Mouse (Mus musculus) G1E-ER4 (cell line): ENCODE measurements around the gene Cinp. TPM values are rescaled to one million over a fixed set of nuclear protein-coding genes. Genes with fewer than 3 reads are reported as not detected.

Experiments
- GATA1 ChIP-seq: IDR thresholded peaks from one replicate; pipeline ENCODE4 v1.8.0; 2012; ENCODE audit warnings: low read length, inconsistent platforms
- polyA plus RNA-seq: library from polyadenylated mRNA; stranded (reverse); fragments of >175 nt; gene quantifications from 2 replicates; pipeline ENCODE4 v1.2.3, GENCODE M21; 2012

Cinp gene
- polyA plus RNA-seq, 1 experiment: 7.9 TPM

- no peak for TF ChIP-seq GATA1
Measured at GRCm38 (mm10) chr12:110871247-110871646, 17.7 kb downstream of the Cinp start.

- TF ChIP-seq GATA1: no peak
Measured at GRCm38 (mm10) chr12:110870107-110870506, 18.8 kb downstream of the Cinp start.

GRCm38 (mm10) chr12:110865989-110866388, 23.0 kb downstream of the Cinp start:
- TF ChIP-seq GATA1: no peak

GRCm38 (mm10) chr12:110865571-110865970, 23.4 kb downstream of the Cinp start:
- no peak for TF ChIP-seq GATA1

- TF ChIP-seq GATA1: no peak
Measured at GRCm38 (mm10) chr12:110864008-110864407, 24.9 kb downstream of the Cinp start.

GRCm38 (mm10) chr12:110861256-110861655, 27.7 kb downstream of the Cinp start:
- no peak for TF ChIP-seq GATA1

GRCm38 (mm10) chr12:110860293-110860692, 28.7 kb downstream of the Cinp start:
- TF ChIP-seq GATA1: no peak

- TF ChIP-seq GATA1: no peak
Measured at GRCm38 (mm10) chr12:110857196-110857595, 31.7 kb downstream of the Cinp start.

GRCm38 (mm10) chr12:110854786-110855737, 33.9 kb downstream of the Cinp start:
- no peak for TF ChIP-seq GATA1

- TF ChIP-seq GATA1: peak; percentile 63
Measured at GRCm38 (mm10) chr12:110851923-110852322, 37.0 kb downstream of the Cinp start.

GRCm38 (mm10) chr12:110851414-110851813, 37.5 kb downstream of the Cinp start:
- no peak for TF ChIP-seq GATA1

- TF ChIP-seq GATA1: no peak
Measured at GRCm38 (mm10) chr12:110850929-110851256, 38.1 kb downstream of the Cinp start.

GRCm38 (mm10) chr12:110850010-110850928, 38.7 kb downstream of the Cinp start, which contains the start of gene Zfp839:
Gene Zfp839, plus strand, starts transcription at chr12:110850253.
- no peak for TF ChIP-seq GATA1

- TF ChIP-seq GATA1: no peak
Measured at GRCm38 (mm10) chr12:110846191-110846765, 42.7 kb downstream of the Cinp start.

GRCm38 (mm10) chr12:110845131-110845880, 43.6 kb downstream of the Cinp start:
- TF ChIP-seq GATA1: no peak
